Mouse (Mus musculus) megakaryocyte, embryonic 14.5 days (primary cell): ENCODE results near the gene Chst8.

Experiments
- FLI1 ChIP-seq: IDR thresholded peaks from 2 replicates; pipeline ENCODE4 v1.6.1; 2012; ENCODE audit warnings: low read length, inconsistent platforms, mixed read lengths
- GATA1 ChIP-seq: IDR thresholded peaks from 3 replicates; pipeline ENCODE4 v1.6.1; 2012; ENCODE audit warnings: mixed read lengths, low read length, inconsistent platforms, borderline replicate concordance

- TF ChIP-seq FLI1 (no peak), GATA1 (no peak)
Measured at GRCm38 (mm10) chr7:34774020-34774419, 38.5 kb downstream of the Chst8 start.
